Mouse (Mus musculus): Measurements from ENCODE around the gene Chrnb2.

Gene Chrnb2

GRCm38 (mm10) chr3:89715967-89716256 is 48.5 kb downstream of the Chrnb2 start:
- no peak for DNase-seq (ENCODE audit: extremely low read depth, insufficient read length, low spot score)

- DNase-seq (ENCODE audit: extremely low read depth, insufficient read length, low spot score), result no peak
Measured at GRCm38 (mm10) chr3:89715207-89715966, 49.0 kb downstream of the Chrnb2 start.

- DNase-seq (ENCODE audit: extremely low read depth, insufficient read length, low spot score), result peak; percentile 73
Measured at GRCm38 (mm10) chr3:89714359-89715206, 49.8 kb downstream of the Chrnb2 start, which contains the start of gene Adar. Adar (plus strand) TSS chr3:89715022.

- DNase-seq (ENCODE audit: extremely low read depth, insufficient read length, low spot score), result no peak
Measured at GRCm38 (mm10) chr3:89704064-89704463, 60.4 kb downstream of the Chrnb2 start.

- no peak for DNase-seq (ENCODE audit: extremely low read depth, insufficient read length, low spot score)
Measured at GRCm38 (mm10) chr3:89703596-89703995, 60.8 kb downstream of the Chrnb2 start.

GRCm38 (mm10) chr3:89700461-89700860 is 64.0 kb downstream of the Chrnb2 start:
- DNase-seq (ENCODE audit: extremely low read depth, insufficient read length, low spot score), result no peak

GRCm38 (mm10) chr3:89698958-89699357 is 65.5 kb downstream of the Chrnb2 start:
- DNase-seq (ENCODE audit: extremely low read depth, insufficient read length, low spot score), result no peak
